Mouse (Mus musculus): ENCODE measurements around the gene Rai14.

The Rai14 gene

DNA sequence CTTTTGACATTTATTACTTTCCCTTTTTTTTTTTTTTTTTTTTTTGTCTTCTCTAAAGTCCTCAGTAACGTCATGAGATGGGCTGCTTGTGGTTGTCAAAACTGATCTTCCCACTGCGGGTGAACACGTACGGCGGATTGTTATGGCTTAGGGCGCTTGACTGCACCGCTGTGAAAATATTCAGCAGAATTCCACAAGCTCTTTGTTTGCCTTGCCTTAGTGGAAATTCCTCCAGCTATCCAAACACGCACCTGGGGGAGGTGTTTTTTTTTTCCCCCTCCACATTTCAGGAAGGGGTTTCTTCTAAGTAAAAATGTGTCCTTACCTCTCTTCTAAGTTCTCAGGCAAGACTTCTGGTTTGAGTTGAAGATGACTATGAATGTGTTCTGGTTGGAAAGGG is 6.2 kb upstream of the Rai14 start:
- DNase-seq (ENCODE audit: low spot score), result no peak

DNA sequence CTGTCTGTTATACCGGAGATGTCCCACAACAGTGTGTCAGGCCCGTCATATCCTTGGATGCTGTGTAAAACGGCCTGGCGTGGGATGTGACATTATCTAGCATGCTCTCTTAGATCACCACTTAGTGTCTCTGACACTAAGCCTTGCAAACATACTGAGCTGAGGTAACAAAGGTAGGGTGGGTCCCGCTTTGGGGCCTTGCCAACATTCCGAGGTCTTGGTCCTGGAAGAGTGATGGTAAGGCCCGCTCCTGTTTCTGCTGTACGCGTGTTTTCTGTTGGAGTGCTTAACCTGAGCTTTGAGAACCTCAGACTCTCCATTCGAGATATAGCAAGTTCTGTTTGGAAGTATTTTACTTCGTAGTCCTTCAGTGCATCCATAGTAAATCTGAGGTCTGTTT is 5.8 kb upstream of the Rai14 start:
- DNase-seq (ENCODE audit: low spot score), result no peak

DNA sequence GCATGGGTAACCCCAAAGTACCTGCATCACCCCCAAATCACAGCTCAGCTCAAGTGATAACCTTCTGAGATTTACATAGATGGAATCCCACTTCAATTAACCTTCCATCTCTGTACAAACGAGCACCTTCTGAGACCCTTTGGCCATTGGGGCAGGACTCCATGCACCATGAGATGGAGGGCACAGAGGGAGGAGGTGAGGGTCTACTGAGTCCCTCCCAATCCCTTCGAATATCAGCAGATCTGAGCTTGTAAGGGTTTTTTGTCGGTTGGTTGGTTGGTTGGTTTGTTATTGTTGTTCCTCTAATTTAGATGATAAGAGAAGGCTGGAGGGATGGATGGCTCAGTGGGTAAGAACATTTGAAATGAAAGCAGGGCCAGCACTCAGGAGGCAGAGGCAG is 5.1 kb upstream of the Rai14 start:
- no peak for DNase-seq (ENCODE audit: low spot score)

DNA sequence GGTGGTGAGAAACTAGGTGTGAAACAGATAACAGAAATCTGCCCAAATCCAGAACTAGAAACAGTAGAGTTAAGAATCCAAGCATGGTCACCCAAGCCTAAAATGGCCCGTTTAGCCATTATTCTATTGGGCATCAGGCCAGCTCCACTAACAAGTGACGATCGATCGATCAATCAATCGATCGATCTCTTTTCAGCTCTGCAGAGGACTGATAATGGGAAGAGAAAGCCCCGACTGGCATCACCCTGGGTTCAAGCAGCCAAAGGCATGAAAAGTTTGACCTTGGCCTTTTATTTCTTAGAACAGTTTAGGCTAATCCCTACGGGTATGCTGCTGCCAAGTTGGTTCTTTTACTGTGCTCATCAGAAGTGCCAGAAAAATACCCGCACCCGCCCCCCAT is 4.3 kb upstream of the Rai14 start:
- DNase-seq (ENCODE audit: low spot score), result no peak

DNA sequence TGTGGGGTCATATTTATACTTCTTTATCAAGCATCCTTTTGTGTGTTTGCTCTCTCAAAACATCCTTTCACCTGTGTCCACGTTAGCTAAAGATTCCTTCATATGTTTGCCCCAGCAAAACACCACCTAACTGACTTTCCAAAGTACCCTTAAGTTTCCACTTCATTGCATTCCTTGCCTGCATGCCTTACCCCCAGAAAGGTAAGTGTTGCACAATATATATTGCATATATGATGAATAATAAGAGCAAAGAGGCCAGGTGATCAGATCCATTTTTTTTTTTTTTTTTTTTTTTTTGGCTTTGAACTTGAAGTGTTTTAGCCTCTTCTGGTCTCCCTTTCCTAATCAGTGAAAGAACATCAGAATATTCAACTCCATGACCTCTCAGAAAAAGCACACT is 2.9 kb upstream of the Rai14 start:
- DNase-seq (ENCODE audit: low spot score), result no peak

DNA sequence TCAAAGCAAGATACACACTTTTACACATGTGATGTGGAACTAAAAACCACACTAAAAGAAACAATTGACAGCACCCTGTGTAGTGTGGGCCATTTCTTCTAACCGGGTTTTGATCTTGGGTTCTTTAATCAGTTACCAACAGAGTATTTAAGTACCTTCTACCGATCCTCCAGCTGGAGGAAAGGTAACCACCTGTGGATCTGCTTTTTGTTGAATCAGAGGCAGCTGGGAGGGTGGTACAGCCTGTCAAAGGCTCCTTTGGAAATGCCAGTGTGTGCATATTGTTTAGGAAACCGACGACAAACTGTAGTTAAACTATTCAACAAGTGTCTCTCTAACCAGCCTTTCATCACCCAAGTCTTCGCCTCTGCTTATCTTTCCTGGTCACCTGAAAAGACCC is 1.5 kb upstream of the Rai14 start:
- DNase-seq (ENCODE audit: low spot score), result no peak

DNA sequence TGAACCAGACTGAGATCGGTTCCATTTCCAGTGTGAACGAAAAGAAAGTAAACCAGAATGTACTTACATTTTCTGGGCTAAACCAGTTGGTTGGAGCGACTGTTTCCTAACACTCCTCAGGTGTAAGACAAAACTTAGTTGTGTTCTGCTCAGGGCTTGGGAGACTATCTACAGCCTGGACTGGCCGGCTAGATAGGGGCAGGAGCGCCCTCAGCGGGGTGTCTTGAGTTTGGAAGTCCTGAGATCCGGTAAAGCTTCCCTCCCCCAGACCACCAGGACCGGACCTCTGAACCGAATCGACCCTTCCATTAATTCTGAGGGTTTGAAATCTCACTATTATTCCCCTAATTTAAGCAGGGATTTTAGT is 698 bp upstream of the Rai14 start:
- DNase-seq (ENCODE audit: low spot score), result no peak

DNA sequence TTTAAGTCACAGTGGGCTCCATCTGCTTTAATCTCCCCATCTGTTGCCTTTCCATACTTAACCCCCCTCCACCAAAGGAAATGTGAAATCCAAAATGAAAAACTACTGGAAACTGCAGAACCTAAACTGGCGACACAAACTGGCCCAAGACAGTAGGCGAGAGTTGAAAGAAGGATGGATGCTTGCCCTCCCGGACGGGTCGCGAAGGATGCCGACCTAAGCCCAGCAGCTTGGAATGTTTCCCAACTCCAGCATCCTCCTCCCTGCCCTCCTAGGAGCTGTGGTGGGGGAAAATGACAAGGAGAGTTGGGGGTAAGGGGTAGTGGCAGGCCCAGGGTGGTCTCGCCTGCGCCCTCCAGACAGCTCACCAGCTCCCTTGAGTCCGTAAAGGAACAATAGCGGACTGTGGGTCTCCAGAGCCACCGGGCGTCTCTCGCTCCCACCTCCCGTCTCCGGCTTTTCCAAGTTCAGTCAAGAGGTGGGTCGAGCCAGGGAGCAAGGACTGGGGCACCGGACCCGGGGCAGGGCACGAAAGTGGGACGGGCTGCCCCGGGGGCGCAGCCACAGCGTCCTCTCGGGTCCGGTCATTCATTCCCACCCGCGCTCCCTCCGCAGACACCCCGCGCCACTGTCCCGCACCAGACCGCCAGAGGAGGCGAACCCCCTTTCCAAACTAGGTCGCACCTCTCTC is 653 bp downstream of the Rai14 start:
- no peak for DNase-seq (ENCODE audit: low spot score)

DNA sequence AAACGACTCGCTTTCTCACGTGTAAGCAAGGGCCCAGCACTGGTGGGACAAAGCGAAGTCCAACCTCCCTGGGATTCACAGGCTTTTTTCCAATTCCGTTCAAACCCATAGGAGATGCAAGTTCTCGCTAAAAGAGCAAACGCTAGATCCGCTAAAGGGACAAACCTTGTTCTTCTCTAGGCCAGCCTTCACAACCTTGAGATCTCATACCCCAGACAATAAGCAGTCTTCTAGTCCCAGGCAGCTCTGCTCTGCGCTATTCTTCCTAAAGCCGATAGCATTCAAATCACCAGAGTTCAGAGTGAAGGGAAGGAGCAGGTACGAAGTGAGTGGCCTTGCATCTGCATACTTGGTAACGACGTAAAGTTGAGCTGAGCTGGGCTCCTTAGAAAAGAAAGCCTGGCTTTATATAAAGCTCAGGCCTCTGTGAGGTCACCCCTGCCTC is 1.2 kb downstream of the Rai14 start:
- DNase-seq (ENCODE audit: low spot score), result no peak

DNA sequence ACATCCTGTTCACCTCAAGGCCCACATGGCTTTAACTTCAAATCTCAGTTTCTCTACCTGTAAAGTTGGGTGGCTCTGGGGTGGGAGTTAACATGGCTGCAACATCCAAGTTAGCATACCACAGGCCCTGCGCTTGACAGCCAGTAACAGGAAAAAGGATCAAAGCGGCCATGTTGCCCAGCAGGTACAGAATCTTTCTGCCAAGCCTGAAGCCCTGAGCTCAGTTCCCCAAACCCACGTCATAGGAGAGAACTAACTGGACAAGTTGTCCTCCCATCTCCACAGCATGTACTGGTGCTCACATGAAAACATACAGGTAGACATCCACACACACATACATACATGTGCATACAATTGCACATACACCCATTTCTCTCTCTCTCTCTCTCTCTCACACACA is 2.1 kb downstream of the Rai14 start:
- no peak for DNase-seq (ENCODE audit: low spot score)

DNA sequence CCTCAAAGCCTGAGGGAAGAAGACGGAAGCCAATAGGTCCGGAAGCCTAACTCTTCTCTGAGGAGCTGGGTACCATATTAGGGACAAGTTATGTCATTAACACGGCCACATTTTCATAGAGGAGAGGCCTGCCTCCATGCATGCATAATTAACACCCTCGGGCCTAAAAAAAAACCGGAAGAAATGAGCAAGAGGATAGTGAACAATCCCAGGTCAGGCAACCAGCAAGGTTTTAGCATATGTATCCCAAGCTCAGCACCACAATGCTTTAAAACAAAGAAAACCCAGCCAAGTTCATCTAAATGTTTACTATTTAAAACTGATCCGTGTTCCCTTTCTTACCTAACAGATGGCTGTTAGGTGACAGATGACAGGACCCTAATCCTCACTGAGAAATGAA is 3.2 kb downstream of the Rai14 start:
- no peak for DNase-seq (ENCODE audit: low spot score)

DNA sequence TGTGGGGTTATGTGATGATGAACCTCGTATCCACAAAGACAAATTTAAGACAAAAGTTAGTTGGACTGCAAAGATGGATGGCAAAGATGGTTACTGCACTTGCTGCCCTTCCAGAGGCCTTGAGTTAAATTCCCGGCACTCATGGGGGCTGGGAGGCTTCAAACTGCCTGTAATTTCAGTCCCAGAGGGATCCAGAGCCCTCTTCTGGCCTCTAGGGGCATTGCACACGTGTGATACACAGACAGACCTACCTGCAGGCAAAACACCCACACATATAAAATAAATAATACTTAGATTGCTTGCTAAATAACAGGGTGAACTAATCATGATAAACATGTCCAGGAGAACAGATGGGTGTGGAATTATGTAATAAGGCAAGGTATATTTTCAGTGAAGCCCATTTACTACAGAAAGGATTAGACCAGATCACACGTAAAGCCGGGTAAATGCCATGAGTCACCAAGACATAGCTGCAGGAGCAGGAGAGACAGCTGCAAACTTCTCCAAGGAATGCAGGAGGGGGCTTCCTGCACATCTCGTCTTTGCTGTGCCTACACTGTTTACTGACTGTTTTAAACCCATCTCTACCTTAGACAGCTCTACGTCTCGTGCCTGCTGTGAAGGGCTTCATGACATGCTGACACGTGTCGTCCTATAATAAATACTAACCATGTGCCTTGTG is 5.7 kb downstream of the Rai14 start:
- no peak for DNase-seq (ENCODE audit: low spot score)

DNA sequence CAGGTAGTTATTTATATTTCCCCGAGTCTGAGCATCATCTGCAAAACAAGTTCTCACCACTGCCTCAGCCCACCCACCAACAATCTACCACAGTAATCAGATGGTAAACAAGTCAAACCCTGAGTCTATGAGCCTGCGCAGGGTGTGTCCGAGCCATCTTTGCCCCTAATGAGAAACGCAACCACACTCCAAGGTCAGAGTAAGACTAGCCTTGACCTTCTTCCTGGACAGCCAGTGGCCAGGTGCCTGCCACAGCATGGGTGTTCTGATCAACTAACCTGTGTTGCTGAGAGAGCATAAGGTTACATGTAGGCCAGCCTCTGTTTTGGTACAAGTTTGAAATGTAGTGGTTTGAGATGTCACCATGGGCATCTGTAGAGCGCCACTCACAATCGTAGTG is 7.3 kb downstream of the Rai14 start:
- DNase-seq (ENCODE audit: low spot score), result no peak

DNA sequence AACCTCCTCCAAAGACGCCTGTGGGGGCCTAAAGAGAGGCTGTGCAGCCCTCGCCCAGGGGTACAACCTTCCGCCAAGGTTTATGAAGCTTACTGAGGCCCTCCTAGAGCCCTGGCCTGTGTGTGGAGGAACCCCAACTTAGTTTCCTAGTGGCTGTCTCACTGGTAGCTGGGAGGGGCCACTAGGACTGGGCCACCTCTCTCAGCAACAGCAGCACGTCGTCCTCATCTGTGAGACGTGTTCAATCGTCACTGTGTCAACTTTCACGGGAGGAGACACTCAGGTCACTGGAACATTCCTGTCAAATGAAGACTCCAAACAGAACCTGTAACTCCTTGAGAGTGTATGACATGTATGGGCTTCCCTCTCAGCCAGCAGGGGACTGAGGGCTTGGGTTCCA is 8.0 kb downstream of the Rai14 start:
- DNase-seq (ENCODE audit: low spot score), result no peak

DNA sequence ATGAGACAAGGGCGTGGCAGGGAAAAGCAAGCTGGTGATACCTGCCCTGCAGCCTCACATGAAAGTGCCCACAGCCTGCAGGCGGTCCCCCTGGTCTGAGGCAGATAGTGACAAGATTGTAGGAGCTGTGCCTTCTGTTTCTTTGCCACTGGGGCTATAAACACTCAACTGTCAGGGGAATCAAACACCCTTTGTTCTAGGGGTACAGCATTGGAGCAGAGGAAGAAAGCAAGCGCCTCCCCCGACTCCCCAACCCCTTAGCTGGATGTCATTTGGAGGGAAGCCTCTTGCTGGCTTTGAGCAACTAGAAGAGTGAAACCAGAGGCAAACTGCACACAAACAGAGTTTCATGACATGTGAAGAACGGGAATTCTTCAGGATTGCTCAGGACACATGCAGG is 8.7 kb downstream of the Rai14 start:
- no peak for DNase-seq (ENCODE audit: low spot score)

DNA sequence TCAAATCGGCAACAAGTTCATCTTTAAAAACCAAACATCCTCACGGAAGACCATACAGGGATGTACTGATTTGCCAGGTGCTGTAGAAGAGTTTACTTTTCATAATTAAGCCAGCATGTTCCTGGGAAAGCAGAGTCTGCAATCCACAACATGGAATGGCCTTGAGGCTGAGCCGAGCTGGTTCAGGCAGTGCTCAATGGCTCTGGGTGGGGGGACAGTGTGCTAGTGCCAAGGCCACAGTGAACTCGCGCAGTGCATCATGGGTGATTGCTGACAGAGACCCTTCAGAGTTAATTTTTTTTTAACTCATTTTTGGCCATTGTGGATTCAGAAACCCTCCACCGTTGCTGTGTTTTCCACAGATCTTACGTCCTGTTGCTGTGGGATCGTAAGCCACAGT is 10.1 kb downstream of the Rai14 start:
- no peak for DNase-seq (ENCODE audit: low spot score)

DNA sequence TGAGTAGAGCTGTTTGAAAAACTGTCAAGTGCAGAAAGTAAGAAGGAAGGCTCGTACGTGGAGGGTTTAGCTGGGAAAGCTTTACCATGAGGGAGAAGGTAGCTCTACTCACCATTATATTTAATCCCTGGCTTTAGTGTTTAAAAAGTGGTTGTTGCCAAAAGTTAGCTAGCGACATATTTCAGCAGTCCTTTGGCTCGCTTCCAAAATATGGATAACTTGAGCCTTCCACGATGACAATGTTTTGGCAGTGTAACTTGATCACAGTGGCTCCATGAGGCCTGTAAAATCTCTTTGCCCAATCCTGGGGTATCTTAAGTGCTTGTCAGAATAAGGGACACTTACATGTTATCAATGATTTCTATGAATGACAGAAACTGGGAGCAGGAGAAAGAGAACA is 12.9 kb downstream of the Rai14 start:
- no peak for DNase-seq (ENCODE audit: low spot score)

DNA sequence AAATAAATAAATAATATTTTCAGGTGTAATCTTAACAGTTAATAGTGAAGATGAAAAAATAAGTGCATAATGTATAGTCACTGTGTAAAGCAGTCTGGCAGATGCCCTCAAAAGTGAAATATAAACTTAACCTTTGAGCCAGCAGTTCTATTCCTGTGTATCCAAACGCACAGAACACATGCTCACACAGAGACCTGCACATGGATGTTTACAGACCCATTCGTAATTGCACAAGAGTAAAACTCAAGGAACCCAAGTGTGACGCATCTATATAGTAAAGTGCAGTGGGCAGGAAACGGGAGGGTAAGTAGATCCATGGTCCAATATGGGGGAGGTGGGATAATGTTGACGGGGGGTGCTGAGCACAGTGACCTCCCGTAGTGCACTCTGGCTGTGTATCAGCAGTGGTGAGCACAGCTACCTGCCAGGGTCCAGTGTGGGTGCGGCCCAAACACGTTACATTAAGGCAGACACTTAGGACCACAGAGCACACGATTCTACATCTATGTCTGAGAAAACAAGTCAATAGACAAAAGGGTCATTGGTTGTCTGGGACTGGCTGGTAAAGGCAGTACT is 13.4 kb downstream of the Rai14 start:
- DNase-seq (ENCODE audit: low spot score), result no peak

DNA sequence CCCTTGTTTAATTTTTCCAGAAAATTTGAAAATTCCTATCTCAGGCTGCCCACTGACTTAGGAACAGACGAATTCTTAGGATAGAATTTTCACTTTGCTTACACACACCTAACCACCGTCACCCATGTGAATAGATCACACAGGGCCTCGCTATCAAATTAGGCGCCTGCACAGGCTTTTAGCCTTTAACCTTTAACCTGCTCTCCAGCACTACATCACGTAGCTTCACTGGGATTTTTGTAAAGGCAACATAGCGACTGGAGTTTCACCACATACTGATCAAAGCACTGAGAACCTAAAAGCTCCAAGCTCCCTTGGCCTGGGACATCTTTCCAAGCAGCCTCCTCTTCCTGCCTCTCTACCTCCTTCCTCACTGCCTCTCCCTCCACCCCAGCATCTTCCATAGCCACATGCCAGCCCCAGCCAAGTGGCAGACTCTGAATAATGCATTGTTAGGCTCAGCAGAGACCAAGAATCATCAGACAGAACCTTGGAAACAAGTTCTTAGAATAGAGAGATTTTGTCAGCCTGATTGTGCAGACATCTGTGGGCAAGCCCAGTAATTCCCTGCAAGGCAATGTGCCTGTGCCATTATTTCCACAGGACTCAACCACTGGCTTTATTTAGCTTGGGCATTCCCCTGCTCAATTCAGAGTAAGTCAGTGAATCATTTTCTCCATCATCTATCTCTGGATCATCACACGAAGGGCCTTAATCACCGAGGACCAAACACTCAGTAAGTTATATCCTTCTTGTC is 17.8 kb downstream of the Rai14 start:
- DNase-seq (ENCODE audit: low spot score), result no peak

DNA sequence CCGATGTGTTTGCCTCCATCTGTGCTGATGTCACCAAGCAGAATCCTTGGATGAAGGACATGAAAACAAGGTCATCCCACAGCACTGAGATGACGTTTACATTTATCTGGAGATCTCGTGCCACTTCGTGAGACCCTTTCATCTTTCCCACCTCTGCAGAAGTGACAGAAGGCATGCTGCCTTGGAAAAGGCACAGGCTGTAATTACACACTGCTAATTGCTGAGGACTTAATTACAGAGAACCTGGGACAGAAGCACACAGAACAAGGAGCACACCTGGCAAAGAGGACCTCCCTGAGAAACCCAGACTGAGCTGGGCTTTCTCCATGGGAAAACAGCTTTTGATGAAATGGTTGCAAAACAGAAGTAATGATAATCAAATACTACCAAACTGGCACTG is 21.8 kb downstream of the Rai14 start:
- no peak for DNase-seq (ENCODE audit: low spot score)

DNA sequence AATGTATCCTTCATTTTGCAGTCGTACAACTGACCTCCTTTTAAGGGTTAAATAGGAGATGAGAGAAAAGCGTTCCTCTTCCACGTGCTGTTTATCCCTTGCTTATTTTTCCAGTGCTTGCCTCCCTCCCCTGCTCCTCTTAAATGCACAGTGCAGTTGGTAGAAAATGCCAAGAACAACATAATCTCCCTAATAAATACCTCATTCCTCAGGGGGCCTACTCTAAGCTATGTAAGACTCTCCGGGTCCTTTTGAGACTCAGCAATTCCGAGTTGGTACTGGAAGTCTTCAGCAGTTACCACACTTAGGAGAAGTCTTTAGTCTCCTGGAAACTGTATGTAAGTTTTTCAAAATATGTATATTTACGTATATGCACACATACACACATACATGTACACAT is 22.9 kb downstream of the Rai14 start:
- DNase-seq (ENCODE audit: low spot score), result no peak

DNA sequence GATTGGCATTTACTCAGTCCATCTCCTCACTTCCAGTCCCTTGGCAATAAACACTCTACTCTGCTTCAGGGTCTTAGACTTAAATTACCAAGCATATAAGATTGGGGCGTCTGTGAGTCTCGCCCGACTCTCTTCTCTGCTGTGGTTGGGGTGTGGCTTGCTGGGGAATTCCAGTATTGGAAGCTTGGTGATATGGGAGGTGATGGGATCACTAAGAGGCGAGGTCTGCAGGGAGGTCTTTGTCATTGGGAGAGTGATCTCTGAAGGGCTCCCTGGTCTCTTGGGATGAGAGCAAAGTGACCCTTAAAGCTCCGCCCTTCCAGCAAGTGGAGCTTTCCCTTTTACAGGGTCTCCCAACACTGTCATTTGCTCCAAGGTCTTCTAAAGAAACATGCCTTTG is 23.5 kb downstream of the Rai14 start:
- no peak for DNase-seq (ENCODE audit: low spot score)

DNA sequence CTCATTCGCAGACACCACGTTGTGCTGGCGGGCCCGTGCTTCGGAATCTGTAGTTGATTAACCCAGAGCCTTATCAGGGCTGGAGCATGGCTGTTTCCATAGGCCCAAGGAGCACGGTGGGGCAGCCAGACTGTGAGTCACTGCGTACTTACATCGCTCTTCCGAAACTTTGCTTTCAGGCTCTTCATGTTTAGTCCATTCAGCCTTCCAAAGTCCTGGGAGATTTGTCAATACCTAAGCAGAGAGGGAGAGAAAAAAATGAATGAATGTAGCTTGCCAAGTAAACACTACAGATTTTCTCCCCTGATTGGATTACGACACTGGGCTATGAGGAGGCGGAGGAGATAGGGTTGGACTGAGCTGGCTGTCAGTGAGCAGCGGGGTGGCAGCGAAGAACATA is 24.2 kb downstream of the Rai14 start:
- DNase-seq (ENCODE audit: low spot score), result no peak

Data from MN1 (cell line).